Mouse (Mus musculus): ENCODE data around the gene Cactin.

- TF ChIP-seq GATA1 (IDR thresholded peaks at IDR 0.05; ENCODE audit: low read length) (no peak), TAL1 (IDR thresholded peaks at IDR 0.05; ENCODE audit: low read length) (no peak)
These were observed 46.2 kb downstream of the Cactin start for GRCm38 (mm10) chr10:81367207-81367495.
